Mouse (Mus musculus): ENCODE results near the gene Nfix.

DNA sequence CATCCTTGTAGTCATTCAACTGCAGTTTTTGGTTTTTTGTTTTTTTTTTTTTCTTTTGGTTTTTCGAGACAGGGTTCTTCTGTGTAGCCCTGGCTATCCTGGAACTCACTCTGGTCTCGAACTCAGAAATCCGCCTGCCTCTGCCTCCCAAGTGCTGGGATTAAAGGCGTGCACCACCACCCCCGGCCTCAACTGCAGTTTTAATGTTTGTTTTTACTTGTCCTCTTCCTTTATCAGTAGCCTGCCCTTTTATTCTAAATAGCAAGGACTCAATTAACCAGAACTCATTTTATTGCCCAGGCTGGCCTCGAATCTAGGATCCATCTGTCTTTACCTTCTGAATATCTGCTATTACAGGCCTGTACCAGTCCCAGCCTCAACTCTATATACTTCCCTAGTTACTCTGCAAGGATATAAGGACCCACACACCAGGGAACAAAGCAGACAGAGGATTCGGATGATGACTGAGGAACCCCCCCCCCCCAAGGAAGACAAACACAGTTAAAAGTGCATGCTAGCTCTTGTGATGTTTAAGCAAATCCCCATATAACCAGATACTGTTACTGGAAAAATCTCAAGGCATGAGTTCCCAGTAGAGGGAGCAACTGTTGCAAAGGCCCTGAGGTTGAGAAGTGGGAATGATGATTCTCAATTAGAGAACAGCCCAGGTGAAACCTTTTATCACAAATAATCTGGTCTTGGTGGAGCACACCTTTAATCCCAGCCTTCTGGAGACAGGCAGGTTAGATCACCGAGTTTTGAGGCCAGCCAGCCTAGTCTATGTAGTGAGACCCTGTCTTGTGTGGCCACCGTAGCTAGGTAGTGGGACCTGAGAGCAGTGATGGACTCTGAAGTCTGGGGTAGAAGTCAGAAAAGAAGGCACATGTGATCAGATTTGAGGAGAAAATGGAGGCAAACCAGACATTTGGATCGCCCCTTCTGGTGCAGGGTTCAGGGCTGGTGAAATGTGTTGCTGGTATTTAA lies 32.9 kb upstream of the Nfix start:
- TF ChIP-seq CTCF (conservative IDR thresholded peaks at IDR 0.05; ENCODE audit: insufficient read depth, insufficient read length, low read depth, low read length) (no peak), POLR2A (IDR thresholded peaks at IDR 0.05; ENCODE audit: low read depth, low read length) (no peak)

Measured in kidney, adult 2 months (tissue).